Mouse (Mus musculus): ENCODE data around the gene Cd247. TPM values are rescaled to one million over a fixed set of nuclear protein-coding genes. Genes with fewer than 3 reads are reported as not detected.
A peak's percentile ranks its signal among the peaks of the same experiment; 100 is the strongest.

The Cd247 gene
- polyA plus RNA-seq, 1 experiment from 2014 or later: 0.17 TPM

GRCm38 (mm10) chr1:165840548-165841230, 52.2 kb downstream of the Cd247 start:
- ATAC-seq (ENCODE audit: low read depth): no peak
- Histone ChIP-seq H3K4me2 (ENCODE audit: low read depth, low read length) (peak overlapping the region; percentile 56), H3K9ac (ENCODE audit: low read depth, low read length) (no peak overlapping the region; the same call in 1 of the 2 replicates), H3K4me3 (ENCODE audit: low read depth, low read length) (peak overlapping the region; percentile 35), H3K9me3 (replicated peaks; ENCODE audit: control insufficient read depth, low read length) (no peaks in the 10 kb centered on the region), H3K27ac (ENCODE audit: low read length) (no peak overlapping the region), H3K4me1 (ENCODE audit: control insufficient read depth, low read depth, low read length) (peaks cover 13% of the 10 kb centered on the region), H3K27me3 (ENCODE audit: control insufficient read depth, insufficient read depth, low read depth, low read length) (peaks cover 41% of the 10 kb centered on the region), H3K36me3 (ENCODE audit: control insufficient read depth, insufficient read depth) (no peaks in the 10 kb centered on the region)
- 11% methylated on average over 31 of the region's 31 CpGs for WGBS (ENCODE audit: insufficient replicate concordance)

DNA sequence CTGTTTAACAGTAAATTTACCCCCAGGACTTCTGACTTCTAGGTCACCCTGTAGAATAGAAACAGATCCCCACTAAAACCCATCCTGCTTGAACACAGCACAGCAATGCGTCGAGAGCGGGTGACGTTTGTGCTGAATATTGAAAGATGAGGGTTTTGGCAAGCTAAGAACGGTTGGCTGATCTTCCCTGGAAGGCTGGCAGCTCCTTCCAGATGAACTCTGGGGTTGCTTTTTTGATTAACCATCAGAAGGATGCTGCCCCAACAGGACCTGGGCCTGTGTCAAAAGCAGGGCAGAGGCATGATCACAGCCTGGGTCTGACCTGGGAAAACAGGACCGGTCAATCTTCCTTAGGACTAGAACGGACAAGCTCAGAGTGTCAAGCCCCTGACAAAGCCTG, 53.7 kb downstream of the Cd247 start:
- Histone ChIP-seq H3K27me3 (ENCODE audit: control insufficient read depth, insufficient read depth, low read depth, low read length) (peaks cover 44% of the 10 kb centered on the region), H3K4me1 (ENCODE audit: control insufficient read depth, low read depth, low read length) (peaks cover 14% of the 10 kb centered on the region), H3K27ac (ENCODE audit: low read length) (no peak overlapping the region), H3K4me3 (ENCODE audit: low read depth, low read length) (no peak overlapping the region), H3K4me2 (ENCODE audit: low read depth, low read length) (no peak overlapping the region), H3K9ac (ENCODE audit: low read depth, low read length) (no peak overlapping the region), H3K36me3 (ENCODE audit: control insufficient read depth, insufficient read depth) (no peaks in the 10 kb centered on the region), H3K9me3 (replicated peaks; ENCODE audit: control insufficient read depth, low read length) (no peaks in the 10 kb centered on the region)
- no peak for ATAC-seq (ENCODE audit: low read depth)
- WGBS (ENCODE audit: insufficient replicate concordance): 76% methylated on average over 7 of the region's 7 CpGs

DNA sequence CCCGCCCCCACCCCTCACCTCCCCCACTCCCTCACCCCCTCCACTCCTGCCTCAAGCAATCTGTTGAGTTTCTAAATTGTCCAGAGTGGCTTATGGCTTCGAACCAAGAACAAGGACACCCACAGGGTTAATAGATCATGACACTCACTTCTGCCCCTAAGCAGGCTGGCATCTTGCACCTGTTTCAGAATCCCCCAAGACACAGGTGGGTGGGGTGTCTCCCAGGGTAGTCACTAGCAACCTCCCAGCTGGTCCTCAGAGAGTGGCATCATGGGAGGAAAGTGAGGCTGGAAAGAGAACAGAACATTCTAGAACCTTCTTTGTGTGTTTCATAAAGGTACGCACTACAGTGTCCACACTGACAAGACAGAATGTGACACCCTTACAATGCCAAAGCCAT, 55.1 kb downstream of the Cd247 start:
- no peak overlapping the region for H3K4me2 ChIP-seq (ENCODE audit: low read depth, low read length)
- H3K9me3 ChIP-seq (replicated peaks; ENCODE audit: control insufficient read depth, low read length): no peaks in the 10 kb centered on the region
- 56% methylated on average over 3 of the region's 3 CpGs for WGBS (ENCODE audit: insufficient replicate concordance)
- H3K9ac ChIP-seq (ENCODE audit: low read depth, low read length): no peak overlapping the region
- H3K4me3 ChIP-seq (ENCODE audit: low read depth, low read length): no peak overlapping the region
- peaks cover 14% of the 10 kb centered on the region for H3K4me1 ChIP-seq (ENCODE audit: control insufficient read depth, low read depth, low read length)
- no peaks in the 10 kb centered on the region for H3K36me3 ChIP-seq (ENCODE audit: control insufficient read depth, insufficient read depth)
- peaks cover 44% of the 10 kb centered on the region for H3K27me3 ChIP-seq (ENCODE audit: control insufficient read depth, insufficient read depth, low read depth, low read length)
- no peak overlapping the region for H3K27ac ChIP-seq (ENCODE audit: low read length)
- ATAC-seq (ENCODE audit: low read depth): no peak

DNA sequence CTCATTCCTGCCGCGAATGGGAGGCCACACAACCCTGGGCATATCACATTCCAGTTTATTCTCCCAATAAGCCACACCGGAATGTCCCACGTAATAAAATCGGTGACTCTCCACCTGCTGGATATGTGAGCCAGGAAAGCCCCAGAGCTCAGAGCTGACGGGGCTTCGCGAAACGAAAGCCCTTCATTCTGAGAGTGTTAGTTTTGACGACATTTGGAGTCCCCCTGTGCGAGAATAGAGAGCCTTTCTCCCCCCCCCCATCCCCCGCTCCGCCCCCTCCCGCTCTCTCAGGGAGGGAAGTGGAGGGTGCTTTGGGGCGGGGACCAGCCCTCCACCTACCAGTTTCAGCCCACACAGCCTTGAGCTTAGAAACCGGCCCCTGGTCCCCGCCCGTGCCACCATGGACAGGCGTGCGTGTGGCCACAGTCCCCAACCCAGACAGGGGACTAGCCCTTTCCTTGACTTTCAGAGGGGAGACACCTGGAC, 56.0 kb downstream of the Cd247 start:
- no peaks in the 10 kb centered on the region for H3K9me3 ChIP-seq (replicated peaks; ENCODE audit: control insufficient read depth, low read length)
- H3K9ac ChIP-seq (ENCODE audit: low read depth, low read length): peak overlapping the region; percentile 36; the same call in 1 of the 2 replicates
- peak overlapping the region; percentile 56 for H3K4me3 ChIP-seq (ENCODE audit: low read depth, low read length)
- H3K27ac ChIP-seq (ENCODE audit: low read length): no peak overlapping the region
- ATAC-seq (ENCODE audit: low read depth): peak; percentile 39; the same call in 1 of the 2 replicates
- 3% methylated on average over 19 of the region's 20 CpGs for WGBS (ENCODE audit: insufficient replicate concordance)
- peaks cover 20% of the 10 kb centered on the region for H3K4me1 ChIP-seq (ENCODE audit: control insufficient read depth, low read depth, low read length)
- H3K27me3 ChIP-seq (ENCODE audit: control insufficient read depth, insufficient read depth, low read depth, low read length): peaks cover 42% of the 10 kb centered on the region
- H3K36me3 ChIP-seq (ENCODE audit: control insufficient read depth, insufficient read depth): no peaks in the 10 kb centered on the region
- peak overlapping the region; percentile 91 for H3K4me2 ChIP-seq (ENCODE audit: low read depth, low read length)

DNA sequence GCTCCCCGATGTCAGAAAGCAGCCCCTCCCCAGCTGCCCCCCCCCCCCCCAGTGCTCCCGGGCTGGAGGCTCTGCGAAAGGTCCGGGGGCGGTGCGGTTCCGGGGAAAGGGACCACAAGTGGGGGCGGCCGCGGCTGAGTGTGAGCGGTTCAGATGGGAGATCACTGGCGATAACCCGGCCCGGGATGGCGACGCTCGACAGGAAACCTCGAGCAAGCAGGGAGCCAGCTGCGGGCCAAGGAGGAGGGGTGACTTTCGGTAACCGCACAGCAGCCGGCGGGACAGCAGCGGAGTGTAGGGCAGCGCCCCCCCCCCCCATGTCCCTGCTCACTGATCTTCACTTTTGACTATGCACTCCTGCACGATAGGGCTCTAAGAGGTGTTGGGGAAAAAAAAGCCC, 56.5 kb downstream of the Cd247 start:
- ATAC-seq (ENCODE audit: low read depth): peak; percentile 26
- no peaks in the 10 kb centered on the region for H3K36me3 ChIP-seq (ENCODE audit: control insufficient read depth, insufficient read depth)
- H3K4me2 ChIP-seq (ENCODE audit: low read depth, low read length): peak overlapping the region; percentile 91
- no peak overlapping the region for H3K27ac ChIP-seq (ENCODE audit: low read length)
- H3K9me3 ChIP-seq (replicated peaks; ENCODE audit: control insufficient read depth, low read length): no peaks in the 10 kb centered on the region
- peaks cover 38% of the 10 kb centered on the region for H3K27me3 ChIP-seq (ENCODE audit: control insufficient read depth, insufficient read depth, low read depth, low read length)
- peaks cover 23% of the 10 kb centered on the region for H3K4me1 ChIP-seq (ENCODE audit: control insufficient read depth, low read depth, low read length)
- H3K4me3 ChIP-seq (ENCODE audit: low read depth, low read length): peak overlapping the region; percentile 56
- under 1% methylated on average over 26 of the region's 26 CpGs for WGBS (ENCODE audit: insufficient replicate concordance)
- H3K9ac ChIP-seq (ENCODE audit: low read depth, low read length): peak overlapping the region; percentile 36

DNA sequence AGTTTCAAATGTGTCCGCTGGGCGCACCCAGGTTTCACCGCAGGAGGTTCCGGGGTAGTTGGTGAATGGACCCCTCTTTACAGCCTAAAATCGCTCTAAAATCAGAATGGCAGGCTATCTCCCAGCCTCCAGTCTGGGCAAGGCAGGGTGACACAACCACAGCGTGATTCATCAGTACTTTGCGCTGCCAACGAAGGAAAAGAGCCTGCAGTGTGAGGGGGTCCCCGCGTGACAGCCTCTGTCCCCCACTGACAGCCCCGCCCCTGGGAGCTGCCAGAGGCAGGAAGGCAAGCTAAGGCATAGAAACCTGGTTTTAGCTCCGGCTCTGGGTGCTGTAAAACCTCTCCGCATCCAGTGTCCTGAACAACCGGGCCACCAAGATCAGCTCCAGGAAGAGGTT, 56.9 kb downstream of the Cd247 start:
- H3K9ac ChIP-seq (ENCODE audit: low read depth, low read length): peak overlapping the region; percentile 32
- ATAC-seq (ENCODE audit: low read depth): no peak

GRCm38 (mm10) chr1:165848417-165848816, 59.9 kb downstream of the Cd247 start:
- H3K4me2 ChIP-seq (ENCODE audit: low read depth, low read length): no peak overlapping the region
- no peak for ATAC-seq (ENCODE audit: low read depth)
- H3K27me3 ChIP-seq (ENCODE audit: control insufficient read depth, insufficient read depth, low read depth, low read length): peaks cover 15% of the 10 kb centered on the region
- no peak overlapping the region for H3K27ac ChIP-seq (ENCODE audit: low read length)
- no peak overlapping the region for H3K4me3 ChIP-seq (ENCODE audit: low read depth, low read length)
- no peak overlapping the region for H3K9ac ChIP-seq (ENCODE audit: low read depth, low read length)
- H3K4me1 ChIP-seq (ENCODE audit: control insufficient read depth, low read depth, low read length): peaks cover 25% of the 10 kb centered on the region
- no peaks in the 10 kb centered on the region for H3K9me3 ChIP-seq (replicated peaks; ENCODE audit: control insufficient read depth, low read length)
- H3K36me3 ChIP-seq (ENCODE audit: control insufficient read depth, insufficient read depth): no peaks in the 10 kb centered on the region
- 70% methylated on average over 8 of the region's 8 CpGs for WGBS (ENCODE audit: insufficient replicate concordance)

More for the DNA sequence above, 56.9 kb downstream of the Cd247 start:
- Histone ChIP-seq H3K27ac (ENCODE audit: low read length) (no peak overlapping the region), H3K9me3 (replicated peaks; ENCODE audit: control insufficient read depth, low read length) (no peaks in the 10 kb centered on the region), H3K27me3 (ENCODE audit: control insufficient read depth, insufficient read depth, low read depth, low read length) (peaks cover 35% of the 10 kb centered on the region), H3K4me1 (ENCODE audit: control insufficient read depth, low read depth, low read length) (peaks cover 25% of the 10 kb centered on the region), H3K4me2 (ENCODE audit: low read depth, low read length) (peak overlapping the region; percentile 91), H3K36me3 (ENCODE audit: control insufficient read depth, insufficient read depth) (no peaks in the 10 kb centered on the region), H3K4me3 (ENCODE audit: low read depth, low read length) (peak overlapping the region; percentile 56)
- 5% methylated on average over 14 of the region's 14 CpGs for WGBS (ENCODE audit: insufficient replicate concordance)

- H3K4me3 ChIP-seq (ENCODE audit: low read depth, low read length): no peak overlapping the region
- no peak overlapping the region for H3K27ac ChIP-seq (ENCODE audit: low read length)
- H3K27me3 ChIP-seq (ENCODE audit: control insufficient read depth, insufficient read depth, low read depth, low read length): peaks cover 15% of the 10 kb centered on the region
- no peaks in the 10 kb centered on the region for H3K36me3 ChIP-seq (ENCODE audit: control insufficient read depth, insufficient read depth)
- H3K4me1 ChIP-seq (ENCODE audit: control insufficient read depth, low read depth, low read length): peaks cover 25% of the 10 kb centered on the region
- 7% methylated on average over 4 of the region's 4 CpGs for WGBS (ENCODE audit: insufficient replicate concordance)
- no peak for ATAC-seq (ENCODE audit: low read depth)
- no peak overlapping the region for H3K9ac ChIP-seq (ENCODE audit: low read depth, low read length)
- H3K9me3 ChIP-seq (replicated peaks; ENCODE audit: control insufficient read depth, low read length): no peaks in the 10 kb centered on the region
- no peak overlapping the region for H3K4me2 ChIP-seq (ENCODE audit: low read depth, low read length)
Measured at GRCm38 (mm10) chr1:165848881-165849280, 60.4 kb downstream of the Cd247 start.
